Mouse (Mus musculus) G1E (cell line): ENCODE results near the gene Rpain. TPM values are rescaled to one million over a fixed set of nuclear protein-coding genes. Genes with fewer than 3 reads are reported as not detected.

Experiments
- ATAC-seq: 2 replicates; pipeline ENCODE4 v1.8.0; 2016; ENCODE audit warnings: mild to moderate bottlenecking; ENCODE audit not compliant: insufficient number of reproducible peaks, poor library complexity, low FRiP score, severe bottlenecking; ENCODE audit errors: extremely low read depth
- DNase-seq: peaks from one replicate; pipeline ENCODE4 v3.0.0; 2012; ENCODE audit warnings: low spot score
- H3K27me3 ChIP-seq: 2 replicates; pipeline ENCODE4 v1.6.1; 2012; ENCODE audit warnings: mild to moderate bottlenecking, low read length, inconsistent platforms; ENCODE audit not compliant: insufficient read depth
- H3K36me3 ChIP-seq: replicated peaks from 2 replicates; pipeline ENCODE3; 2012; ENCODE audit warnings: mild to moderate bottlenecking, inconsistent platforms
- H3K4me1 ChIP-seq: 2 replicates; pipeline ENCODE4 v1.6.1; 2012; ENCODE audit warnings: low read depth, low read length, inconsistent platforms, mixed read lengths; ENCODE audit not compliant: insufficient read depth
- H3K4me3 ChIP-seq: 2 replicates; pipeline ENCODE4 v1.5.1; 2012; ENCODE audit warnings: low read depth, mild to moderate bottlenecking, inconsistent platforms, low read length, moderate library complexity, mixed read lengths
- H3K9me3 ChIP-seq: replicated peaks from 2 replicates; pipeline ENCODE4 v1.6.1; 2012; ENCODE audit warnings: inconsistent platforms
- CTCF ChIP-seq: IDR thresholded peaks from 2 replicates; pipeline ENCODE4 v1.5.1; 2012; ENCODE audit warnings: low read depth, low read length, inconsistent platforms, mixed read lengths
- GATA1 ChIP-seq: IDR thresholded peaks from 2 replicates; pipeline ENCODE4 v1.6.1; 2012; ENCODE audit warnings: borderline replicate concordance, low read length, inconsistent platforms, mixed read lengths
- GATA2 ChIP-seq: IDR thresholded peaks from 2 replicates; pipeline ENCODE4 v1.6.1; 2012; ENCODE audit warnings: low read depth, low read length, inconsistent platforms, borderline replicate concordance
- POLR2AphosphoS5 ChIP-seq: IDR thresholded peaks from 2 replicates; pipeline ENCODE4 v1.6.1; 2012; ENCODE audit warnings: low read depth, low read length, inconsistent platforms; ENCODE audit not compliant: insufficient replicate concordance
- TAL1 ChIP-seq: conservative IDR thresholded peaks from 2 replicates; pipeline ENCODE4 v1.6.1; 2012; ENCODE audit warnings: low read depth, low read length, inconsistent platforms, mixed read lengths
- polyA plus RNA-seq: library from polyadenylated mRNA; stranded (reverse); fragments of >175 nt; gene quantifications from 2 replicates; pipeline ENCODE4 v1.2.3, GENCODE M21; 2012
- total RNA-seq, 2 experiments: library from RNA; stranded (forward) in 1 of 2; stranded (reverse) in 1 of 2; fragments of 200-1000 nt in 1 of 2; fragments of >200 nt in 1 of 2; fragmentation: Nextera tagmentation in 1 of 2; gene quantifications; 2 replicates each; pipeline ENCODE4 v1.2.3; 2014 to 2017

Rpain gene
- total and polyA plus RNA-seq, 3 experiments, result 14.9 to 73.4 (median 30.9) TPM

GRCm38 (mm10) chr11:71019201-71020068 is 49.4 kb downstream of the Rpain start, which contains the start of the genes Mis12 and Derl2:
TSS of gene Mis12 (plus strand) at chr11:71019611.
TSS of gene Derl2 (minus strand) at chr11:71019841.
- Histone ChIP-seq H3K4me1 (peaks cover 45% of the 10 kb centered on the region), H3K4me3 (peak within 1 kb of the TSS; percentile 93), H3K9me3 (no peaks in the 10 kb centered on the region), H3K36me3 (peaks cover 57% of the 10 kb centered on the region), H3K27me3 (no peaks in the 10 kb centered on the region)
- DNase-seq (peak; percentile 99), ATAC-seq (peak; percentile 97)
- no peak for TF ChIP-seq TAL1
- no peak for TF ChIP-seq CTCF
- no peak for TF ChIP-seq GATA1
- TF ChIP-seq POLR2AphosphoS5, result no peak
- no peak for TF ChIP-seq GATA2

Other genes starting within 250 kb of the Rpain start
- 12.8 TPM in 2 replicates for gene Zfp3, start 206.0 kb upstream of the Rpain start, total RNA-seq (2014; fragmentation: Nextera tagmentation)
- 5.4 and 5.6 TPM in 2 replicates for gene Zfp3, start 206.0 kb upstream of the Rpain start, total RNA-seq (2017)
- 2.6 and 2.8 TPM in 2 replicates for gene Zfp3, start 206.0 kb upstream of the Rpain start, polyA plus RNA-seq
- not detected in 2 replicates for gene Scimp, start 157.6 kb upstream of the Rpain start, total RNA-seq (2014; fragmentation: Nextera tagmentation)
- not detected in 2 replicates for gene Scimp, start 157.6 kb upstream of the Rpain start, total RNA-seq (2017)
- not detected in 2 replicates for gene Scimp, start 157.6 kb upstream of the Rpain start, polyA plus RNA-seq
- 48.0 and 50.1 TPM in 2 replicates for gene Rabep1, start 125.4 kb upstream of the Rpain start, total RNA-seq (2014; fragmentation: Nextera tagmentation)
- gene Rabep1, start 125.4 kb upstream of the Rpain start, total RNA-seq (2017), result 80.6 and 111 TPM in 2 replicates
- 18.1 and 22.9 TPM in 2 replicates for gene Rabep1, start 125.4 kb upstream of the Rpain start, polyA plus RNA-seq
- 154 and 178 TPM in 2 replicates for gene Nup88, start 240 bp upstream of the Rpain start, total RNA-seq (2014; fragmentation: Nextera tagmentation)
- 145 and 193 TPM in 2 replicates for gene Nup88, start 240 bp upstream of the Rpain start, total RNA-seq (2017)
- 81.1 and 103 TPM in 2 replicates for gene Nup88, start 240 bp upstream of the Rpain start, polyA plus RNA-seq
- 271 and 277 TPM in 2 replicates for gene C1qbp, start 12.8 kb downstream of the Rpain start, total RNA-seq (2014; fragmentation: Nextera tagmentation)
- gene C1qbp, start 12.8 kb downstream of the Rpain start, total RNA-seq (2017), result 67.7 and 75.2 TPM in 2 replicates
- gene C1qbp, start 12.8 kb downstream of the Rpain start, polyA plus RNA-seq, result 753 and 1,114 TPM in 2 replicates
- 24.3 and 28.4 TPM in 2 replicates for gene Dhx33, start 34.2 kb downstream of the Rpain start, total RNA-seq (2014; fragmentation: Nextera tagmentation)
- 32.7 and 37.4 TPM in 2 replicates for gene Dhx33, start 34.2 kb downstream of the Rpain start, total RNA-seq (2017)
- gene Dhx33, start 34.2 kb downstream of the Rpain start, polyA plus RNA-seq, result 11.6 and 15.9 TPM in 2 replicates
- 47.7 and 50.2 TPM in 2 replicates for gene Mis12, start 49.4 kb downstream of the Rpain start, total RNA-seq (2014; fragmentation: Nextera tagmentation)
- 37.8 and 52.7 TPM in 2 replicates for gene Mis12, start 49.4 kb downstream of the Rpain start, total RNA-seq (2017)
- gene Mis12, start 49.4 kb downstream of the Rpain start, polyA plus RNA-seq, result 3.9 and 4.9 TPM in 2 replicates
- 27.2 and 33.3 TPM in 2 replicates for gene Derl2, start 49.6 kb downstream of the Rpain start, total RNA-seq (2014; fragmentation: Nextera tagmentation)
- 40.6 and 42.1 TPM in 2 replicates for gene Derl2, start 49.6 kb downstream of the Rpain start, total RNA-seq (2017)
- 14.1 and 18.5 TPM in 2 replicates for gene Derl2, start 49.6 kb downstream of the Rpain start, polyA plus RNA-seq
- gene 6330403K07Rik, start 63.3 kb downstream of the Rpain start, total RNA-seq (2014; fragmentation: Nextera tagmentation), result not detected in 2 replicates
- 0.16 TPM in 1 of 2 replicates, not detected in the other for gene 6330403K07Rik, start 63.3 kb downstream of the Rpain start, total RNA-seq (2017)
- gene 6330403K07Rik, start 63.3 kb downstream of the Rpain start, polyA plus RNA-seq, result not detected in 2 replicates
- not detected in 2 replicates for gene Nlrp1a, start 174.5 kb downstream of the Rpain start, total RNA-seq (2014; fragmentation: Nextera tagmentation)
- gene Nlrp1a, start 174.5 kb downstream of the Rpain start, total RNA-seq (2017), result 0.05 TPM in 1 of 2 replicates, not detected in the other
- not detected in 2 replicates for gene Nlrp1a, start 174.5 kb downstream of the Rpain start, polyA plus RNA-seq